Mouse (Mus musculus): ENCODE measurements around the gene Bad.

- TF ChIP-seq CTCF (IDR thresholded peaks at IDR 0.05; ENCODE audit: borderline replicate concordance, control insufficient read depth, extremely low read depth, insufficient read depth, low read length, poor library complexity) (no peak), POLR2A (IDR thresholded peaks at IDR 0.05; ENCODE audit: control insufficient read depth, extremely low read depth, insufficient read depth, low read length, poor library complexity) (no peak)
Measured at GRCm38 (mm10) chr19:6904846-6905245, 36.8 kb upstream of the Bad start.

Data from thymus, adult 2 months (tissue).